ENCODE assay signal across 8 mouse cellular contexts in the genomic region with DNA sequence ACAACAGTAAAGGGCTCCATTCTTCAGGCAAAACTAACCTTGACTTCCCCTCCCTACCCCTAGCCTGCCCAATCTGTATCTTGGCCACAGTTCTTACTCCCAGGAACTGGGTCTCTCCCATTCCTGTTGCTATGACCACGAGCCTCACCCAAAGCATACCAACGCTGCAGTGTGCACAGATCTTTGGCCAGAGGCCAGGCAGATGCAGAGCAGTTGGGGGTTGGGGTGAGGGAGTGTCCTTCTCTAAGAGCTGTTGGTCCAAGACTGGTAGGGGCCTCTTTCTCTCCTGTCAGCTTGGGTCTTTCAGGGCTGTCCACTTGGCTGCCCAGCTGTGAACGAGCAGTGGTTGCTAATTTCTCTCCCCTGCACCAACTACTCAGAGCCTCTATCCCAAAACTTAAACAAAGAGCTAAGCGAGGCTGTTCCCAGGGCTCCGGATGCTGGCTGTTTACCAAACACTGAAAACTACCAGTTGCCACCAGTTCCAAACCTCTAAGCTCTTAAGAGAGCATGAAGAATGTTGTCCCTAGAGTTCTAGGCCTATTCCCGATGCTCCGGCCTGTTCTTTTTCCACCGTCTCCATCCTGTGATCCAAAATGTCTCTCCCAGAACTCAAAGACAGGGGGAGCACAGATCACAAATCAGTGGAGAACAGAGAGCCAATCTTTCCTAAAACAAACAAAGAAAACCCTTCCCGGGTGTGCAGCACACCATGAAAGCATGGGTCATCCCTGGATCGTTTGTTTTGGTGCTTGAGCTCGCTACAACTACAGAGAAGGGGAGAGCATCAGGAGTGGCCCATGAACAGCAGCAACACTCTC.
DNase-seq lines count a peak whose midpoint lies in the region; ATAC-seq and TF ChIP-seq lines count a peak whose summit lies in the region.

No protein-coding gene starts in this region.

- no peak overlapping the region for H3K4me3 ChIP-seq in left cerebral cortex, adult 2 months
- H3K4me3 ChIP-seq in embryonic facial prominence, embryonic 13.5 days, result no peak overlapping the region
- H3K4me3 ChIP-seq in stomach, embryonic 15.5 days (replicated peaks), result no peak overlapping the region

- intact Hi-C loops in left cerebral cortex, adult 2 months (cut with DNase I), result loop anchor here (10.0 kb wide), 1 partner anchor 748 kb away; a partner anchor contains a TSS
- intact Hi-C loops in heart, postnatal 25 days (cut with DNase I), result loop anchor here (5.0 to 10.0 kb wide), 2 partner anchors 485 to 578 kb away; a partner anchor contains a TSS

- H3K4me2 ChIP-seq in embryonic facial prominence, embryonic 13.5 days, result no peak overlapping the region
- no peak overlapping the region; the same call in 1 of the 2 replicates for H3K4me2 ChIP-seq in stomach, embryonic 15.5 days

- H3K9ac ChIP-seq in embryonic facial prominence, embryonic 13.5 days, result no peak overlapping the region
- H3K9ac ChIP-seq in stomach, embryonic 15.5 days, result no peak overlapping the region

- H3K4me1 ChIP-seq in embryonic facial prominence, embryonic 13.5 days, result peaks cover 46% of the 10 kb centered on the region
- H3K4me1 ChIP-seq in stomach, embryonic 15.5 days, result peaks cover 58% of the 10 kb centered on the region

- H3K9me3 ChIP-seq in embryonic facial prominence, embryonic 13.5 days, result no peaks in the 10 kb centered on the region
- H3K9me3 ChIP-seq in stomach, embryonic 15.5 days, result no peaks in the 10 kb centered on the region

- H3K27me3 ChIP-seq in embryonic facial prominence, embryonic 13.5 days, result no peaks in the 10 kb centered on the region
- no peaks in the 10 kb centered on the region for H3K27me3 ChIP-seq in stomach, embryonic 15.5 days (replicated peaks)

- WGBS in embryonic facial prominence, embryonic 13.5 days, result 55% methylated on average over 11 of the region's 11 CpGs
- WGBS in stomach, embryonic 15.5 days, result 22% methylated on average over 11 of the region's 11 CpGs

- no peaks in the 10 kb centered on the region for H3K36me3 ChIP-seq in embryonic facial prominence, embryonic 13.5 days
- no peaks in the 10 kb centered on the region for H3K36me3 ChIP-seq in stomach, embryonic 15.5 days

- peak; percentile 8; the same call in 1 of the 2 replicates for TF ChIP-seq CTCF in left cerebral cortex, adult 2 months (IDR thresholded peaks at IDR 0.05)

- ATAC-seq in embryonic facial prominence, embryonic 13.5 days (ENCODE audit: insufficient number of reproducible peaks, insufficient read depth, low FRiP score, low TSS enrichment, low read depth), result no peak
- ATAC-seq in stomach, embryonic 15.5 days (ENCODE audit: insufficient read depth, low FRiP score, low read depth), result peak; percentile 80

- DNase-seq in left cerebral cortex, adult 2 months (ENCODE audit: extremely low spot score in 1 of 2, low spot score in 2 of 2), result peak; percentile 42 to 43
- no peak for DNase-seq in left cerebral cortex, adult 11 months (ENCODE audit: low spot score)
- peak; percentile 33 for DNase-seq in heart, postnatal 25 days (ENCODE audit: low spot score)
- peak; percentile 52 for DNase-seq in layer of hippocampus, adult 9-11 months
- peak; percentile 95 for DNase-seq in lung, postnatal 36 days
- DNase-seq in embryo, embryonic 10.5 days (ENCODE audit: low spot score), result no peak

- peak overlapping the region; percentile 4 for H3K27ac ChIP-seq in left cerebral cortex, adult 2 months
- H3K27ac ChIP-seq in embryonic facial prominence, embryonic 13.5 days, result peak overlapping the region; percentile 49
- H3K27ac ChIP-seq in stomach, embryonic 15.5 days, result peak overlapping the region; percentile 85

Comparison
In these comparisons a context has a peak if more than half of its experiments do, and no peak if none do; other contexts are left out.
1. DNase-seq: peak in left cerebral cortex, adult 2 months (2 of 2), heart, postnatal 25 days (single experiment), layer of hippocampus, adult 9-11 months (single experiment) and lung, postnatal 36 days (single experiment); none in left cerebral cortex, adult 11 months (single experiment) and embryo, embryonic 10.5 days (single experiment).
2. H3K27ac ChIP-seq: peak in every context shown above with its lines; median percentile 85 in stomach, embryonic 15.5 days; 49 in embryonic facial prominence, embryonic 13.5 days; 4 in left cerebral cortex, adult 2 months.